Mouse (Mus musculus): ENCODE data around the gene Aldoc.
A peak's percentile ranks its signal among the peaks of the same experiment; 100 is the strongest.
"Not testable (repeated sequence)": the region's sequence is repeated elsewhere in the genome, so short reads cannot be mapped to it uniquely, and the experiment has no call there.

The Aldoc gene

DNA sequence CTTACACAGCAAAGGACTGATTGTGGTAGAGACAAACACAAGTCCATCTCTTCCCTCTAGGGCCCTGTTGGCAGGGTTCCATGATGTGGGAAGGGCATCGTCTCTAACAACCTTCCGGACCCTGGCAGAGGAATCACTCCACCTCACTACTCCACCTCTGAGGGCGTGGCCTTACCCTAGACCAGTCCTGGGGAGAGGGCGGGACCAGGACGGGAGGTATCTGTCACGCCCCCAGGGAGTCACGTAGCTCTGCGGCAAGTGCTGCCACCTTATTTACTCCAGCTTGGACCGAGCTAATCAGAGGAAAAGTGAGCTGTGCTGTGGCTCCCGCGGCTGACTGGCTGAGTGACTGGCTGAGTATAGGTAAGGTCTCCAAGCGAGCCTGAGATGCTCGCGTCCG is at the start of gene Aldoc:
TSS of gene Aldoc (plus strand) at position 109 of the 400 bp plus-strand sequence.
- peak within 1 kb of the TSS; percentile 76 for H3K4me3 ChIP-seq (replicated peaks; ENCODE audit: low read length)
- H3K36me3 ChIP-seq (ENCODE audit: insufficient read depth, low read length): peaks cover 76% of the 10 kb centered on the region
- H3K27me3 ChIP-seq (ENCODE audit: insufficient read depth, low read length): no peaks in the 10 kb centered on the region
- H3K9me3 ChIP-seq (ENCODE audit: low read length): no peaks in the 10 kb centered on the region
- TF ChIP-seq CTCF (conservative IDR thresholded peaks at IDR 0.05; ENCODE audit: low read length) (no peak), POU5F1 (IDR thresholded peaks at IDR 0.05; ENCODE audit: borderline replicate concordance, low read length) (no peak), NANOG (IDR thresholded peaks at IDR 0.05; ENCODE audit: borderline replicate concordance, low read length) (no peak)
- peaks cover 50% of the 10 kb centered on the region for H3K4me1 ChIP-seq (replicated peaks; ENCODE audit: low read depth, low read length)

DNA sequence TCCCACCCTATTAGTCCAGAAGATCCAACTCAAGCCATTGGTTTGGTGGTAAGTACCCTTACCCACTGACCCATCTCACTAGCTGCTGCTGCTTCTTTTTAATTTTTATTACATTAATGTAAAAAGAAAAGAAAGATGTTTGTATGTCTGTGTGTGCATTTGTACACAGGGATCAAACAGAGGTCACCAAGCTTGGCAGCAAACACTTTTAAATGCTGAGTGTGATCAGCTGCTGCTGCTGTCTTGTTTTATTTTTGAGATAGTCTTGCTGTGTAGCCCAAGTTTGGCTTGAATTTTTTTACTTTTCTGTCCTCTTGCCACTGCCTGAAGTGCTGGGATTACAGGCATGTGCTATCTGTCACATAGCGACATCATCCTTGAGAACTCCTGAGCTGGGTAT is 47.2 kb upstream of the Aldoc start:
- TF ChIP-seq CTCF (conservative IDR thresholded peaks at IDR 0.05; ENCODE audit: low read length) (no peak), POU5F1 (IDR thresholded peaks at IDR 0.05; ENCODE audit: borderline replicate concordance, low read length) (no peak), NANOG (IDR thresholded peaks at IDR 0.05; ENCODE audit: borderline replicate concordance, low read length) (no peak)
- H3K36me3 ChIP-seq (ENCODE audit: insufficient read depth, low read length): peaks cover 100% of the 10 kb centered on the region
- H3K9me3 ChIP-seq (ENCODE audit: low read length): no peaks in the 10 kb centered on the region
- no peaks in the 10 kb centered on the region for H3K27me3 ChIP-seq (ENCODE audit: insufficient read depth, low read length)
- peaks cover 10% of the 10 kb centered on the region for H3K4me1 ChIP-seq (replicated peaks; ENCODE audit: low read depth, low read length)
- H3K4me3 ChIP-seq (replicated peaks; ENCODE audit: low read length): no peak overlapping the region

DNA sequence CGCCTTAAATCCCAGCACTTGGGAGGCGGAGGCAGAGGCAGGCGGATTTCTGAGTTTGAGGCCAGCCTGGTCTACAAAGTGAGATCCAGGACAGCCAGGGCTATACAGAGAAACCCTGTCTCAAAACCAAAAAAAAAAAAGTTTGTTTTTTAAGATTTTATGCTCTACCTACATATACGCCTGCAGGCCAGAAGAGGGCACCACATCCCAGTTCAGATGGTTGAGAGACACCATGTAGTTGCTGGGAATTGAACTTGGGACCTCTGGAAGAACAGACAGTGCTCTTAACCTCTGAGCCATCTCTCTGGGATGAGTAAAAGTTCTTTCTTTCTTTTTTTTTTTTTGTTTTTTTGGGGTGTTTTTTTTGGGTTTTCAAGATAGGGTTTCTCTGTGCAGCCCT is 46.6 kb upstream of the Aldoc start:
- TF ChIP-seq CTCF (conservative IDR thresholded peaks at IDR 0.05; ENCODE audit: low read length): peak; percentile 33
- not testable (repeated sequence) for H3K4me1 ChIP-seq (replicated peaks; ENCODE audit: low read depth, low read length); H3K9me3 ChIP-seq (ENCODE audit: low read length); H3K4me3 ChIP-seq (replicated peaks; ENCODE audit: low read length); H3K27me3 ChIP-seq (ENCODE audit: insufficient read depth, low read length)
- H3K36me3 ChIP-seq (ENCODE audit: insufficient read depth, low read length): peaks cover 100% of the 10 kb centered on the region

DNA sequence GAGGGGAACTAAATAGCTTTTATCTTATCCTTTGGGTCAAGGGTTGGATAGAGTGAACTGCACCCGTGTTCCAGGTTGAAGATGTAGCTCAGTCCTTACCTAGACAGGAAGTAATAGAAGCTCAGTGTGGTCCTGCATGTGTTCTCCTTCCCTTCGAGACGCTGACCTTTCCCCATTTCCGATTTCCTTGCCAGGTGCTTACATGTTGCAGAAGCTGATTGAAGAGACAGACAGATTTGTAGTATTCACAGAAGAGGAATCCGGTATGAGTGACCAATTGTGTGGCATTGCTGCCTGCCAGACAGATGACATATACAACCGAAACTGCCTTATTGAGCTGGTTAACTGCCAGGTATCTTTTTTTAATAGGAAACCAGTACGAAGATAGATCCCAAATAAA is 43.9 kb upstream of the Aldoc start:
- H3K4me3 ChIP-seq (replicated peaks; ENCODE audit: low read length): no peak overlapping the region
- H3K9me3 ChIP-seq (ENCODE audit: low read length): no peaks in the 10 kb centered on the region
- H3K36me3 ChIP-seq (ENCODE audit: insufficient read depth, low read length): peaks cover 100% of the 10 kb centered on the region
- no peaks in the 10 kb centered on the region for H3K4me1 ChIP-seq (replicated peaks; ENCODE audit: low read depth, low read length)
- TF ChIP-seq NANOG (IDR thresholded peaks at IDR 0.05; ENCODE audit: borderline replicate concordance, low read length) (no peak), POU5F1 (IDR thresholded peaks at IDR 0.05; ENCODE audit: borderline replicate concordance, low read length) (no peak), CTCF (conservative IDR thresholded peaks at IDR 0.05; ENCODE audit: low read length) (no peak)
- no peaks in the 10 kb centered on the region for H3K27me3 ChIP-seq (ENCODE audit: insufficient read depth, low read length)

DNA sequence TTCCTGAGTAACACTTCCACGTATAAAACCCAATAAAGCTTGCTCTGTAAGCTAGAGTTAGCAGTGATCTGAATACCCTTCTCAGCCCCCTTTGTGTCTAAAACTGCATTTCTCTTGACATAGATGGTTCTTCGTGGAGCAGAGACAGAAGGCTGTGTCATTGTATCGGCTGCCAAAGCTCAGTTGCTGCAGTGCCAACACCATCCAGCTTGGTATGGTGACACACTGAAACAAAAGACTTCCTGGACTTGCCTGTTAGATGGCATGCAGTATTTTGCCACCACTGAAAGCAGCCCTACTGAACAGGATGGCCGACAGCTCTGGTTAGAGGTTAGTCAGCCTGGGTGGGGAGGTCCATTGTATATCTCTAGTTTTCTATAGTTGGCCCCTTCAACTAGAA is 43.2 kb upstream of the Aldoc start:
- Histone ChIP-seq H3K4me1 (replicated peaks; ENCODE audit: low read depth, low read length) (no peaks in the 10 kb centered on the region), H3K9me3 (ENCODE audit: low read length) (no peaks in the 10 kb centered on the region), H3K36me3 (ENCODE audit: insufficient read depth, low read length) (peaks cover 100% of the 10 kb centered on the region), H3K27me3 (ENCODE audit: insufficient read depth, low read length) (no peaks in the 10 kb centered on the region), H3K4me3 (replicated peaks; ENCODE audit: low read length) (no peak overlapping the region)
- TF ChIP-seq NANOG (IDR thresholded peaks at IDR 0.05; ENCODE audit: borderline replicate concordance, low read length) (no peak), CTCF (conservative IDR thresholded peaks at IDR 0.05; ENCODE audit: low read length) (no peak), POU5F1 (IDR thresholded peaks at IDR 0.05; ENCODE audit: borderline replicate concordance, low read length) (no peak)

DNA sequence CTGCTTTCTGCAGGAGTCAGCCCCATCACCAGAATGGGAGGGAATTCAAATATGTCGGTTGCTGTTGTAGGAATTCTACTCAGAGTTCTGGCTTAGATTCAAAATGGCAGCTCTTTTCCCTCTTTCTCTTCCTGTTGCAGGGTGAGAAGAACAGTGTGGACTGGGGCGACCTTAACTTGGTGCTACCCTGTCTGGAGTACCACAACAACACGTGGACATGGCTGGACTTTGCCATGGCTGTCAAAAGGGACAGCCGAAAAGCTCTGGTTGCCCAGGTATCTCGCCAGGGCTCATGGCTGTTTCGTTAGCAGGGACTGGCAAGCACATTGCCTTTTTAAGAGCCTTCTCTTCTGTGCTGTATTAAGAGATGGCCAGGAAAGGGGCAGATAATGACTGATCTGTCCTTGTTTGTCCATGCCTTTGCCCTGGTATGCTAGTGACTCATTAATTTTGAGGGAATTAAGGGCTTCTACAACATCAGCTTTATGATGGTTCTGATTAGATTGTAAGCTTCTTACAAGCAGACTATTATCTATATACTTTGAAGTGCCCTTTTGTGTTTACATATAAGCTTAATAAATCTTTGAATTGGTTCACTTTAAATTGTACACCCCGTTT is 33.5 kb upstream of the Aldoc start:
- Histone ChIP-seq H3K9me3 (ENCODE audit: low read length) (no peaks in the 10 kb centered on the region), H3K4me3 (replicated peaks; ENCODE audit: low read length) (no peak overlapping the region), H3K36me3 (ENCODE audit: insufficient read depth, low read length) (peaks cover 95% of the 10 kb centered on the region), H3K4me1 (replicated peaks; ENCODE audit: low read depth, low read length) (no peaks in the 10 kb centered on the region), H3K27me3 (ENCODE audit: insufficient read depth, low read length) (no peaks in the 10 kb centered on the region)
- TF ChIP-seq NANOG (IDR thresholded peaks at IDR 0.05; ENCODE audit: borderline replicate concordance, low read length): no peak
- no peak for TF ChIP-seq POU5F1 (IDR thresholded peaks at IDR 0.05; ENCODE audit: borderline replicate concordance, low read length)

DNA sequence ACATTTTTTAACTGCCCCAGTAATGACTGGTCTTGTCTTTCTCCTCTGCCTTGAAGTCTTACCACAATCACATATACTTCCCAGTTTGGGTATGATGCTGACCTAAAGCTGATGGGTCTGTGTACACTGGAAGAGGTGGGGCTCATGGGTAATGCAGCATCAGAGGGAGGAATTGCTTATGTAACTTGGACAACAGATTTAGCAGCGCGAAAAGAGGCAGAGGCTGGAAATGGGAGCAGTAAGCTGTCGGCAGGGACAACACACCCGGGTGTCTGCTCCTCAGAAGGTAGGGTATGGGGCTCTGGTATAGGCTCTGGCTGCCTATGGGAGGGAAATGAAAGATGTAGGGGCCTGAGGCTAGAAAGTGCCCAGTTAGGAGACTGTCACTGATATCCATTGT is 32.1 kb upstream of the Aldoc start, which contains the start of gene BC030499:
TSS of gene BC030499 (plus strand) at position 188 of the 400 bp plus-strand sequence.
- Histone ChIP-seq H3K4me3 (replicated peaks; ENCODE audit: low read length) (no peak within 1 kb of the TSS), H3K9me3 (ENCODE audit: low read length) (no peaks in the 10 kb centered on the region), H3K4me1 (replicated peaks; ENCODE audit: low read depth, low read length) (no peaks in the 10 kb centered on the region), H3K27me3 (ENCODE audit: insufficient read depth, low read length) (no peaks in the 10 kb centered on the region), H3K36me3 (ENCODE audit: insufficient read depth, low read length) (peaks cover 81% of the 10 kb centered on the region)
- no peak for TF ChIP-seq CTCF (conservative IDR thresholded peaks at IDR 0.05; ENCODE audit: low read length)
- TF ChIP-seq POU5F1 (IDR thresholded peaks at IDR 0.05; ENCODE audit: borderline replicate concordance, low read length): no peak
- TF ChIP-seq NANOG (IDR thresholded peaks at IDR 0.05; ENCODE audit: borderline replicate concordance, low read length): no peak

DNA sequence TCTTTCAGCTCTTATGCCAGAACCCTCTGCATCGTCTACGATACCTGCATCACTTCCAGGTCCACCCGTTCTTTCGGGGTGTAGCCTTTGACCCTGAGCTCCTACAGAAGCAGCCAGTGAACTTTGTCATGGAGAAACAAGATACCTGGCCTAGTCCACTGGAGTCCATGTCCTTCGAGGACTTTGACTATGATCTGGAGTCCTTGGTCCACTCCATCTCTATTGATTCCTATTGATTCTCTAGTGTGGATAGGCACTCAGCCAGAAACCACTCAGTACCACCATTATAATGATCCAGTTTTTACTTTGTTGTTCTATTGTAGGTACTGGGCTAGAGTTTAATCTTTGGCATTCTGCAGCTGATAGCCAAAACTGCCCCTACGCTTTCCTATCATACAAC is 28.2 kb upstream of the Aldoc start:
- Histone ChIP-seq H3K4me1 (replicated peaks; ENCODE audit: low read depth, low read length) (no peaks in the 10 kb centered on the region), H3K27me3 (ENCODE audit: insufficient read depth, low read length) (no peaks in the 10 kb centered on the region), H3K36me3 (ENCODE audit: insufficient read depth, low read length) (peaks cover 41% of the 10 kb centered on the region), H3K4me3 (replicated peaks; ENCODE audit: low read length) (no peak overlapping the region), H3K9me3 (ENCODE audit: low read length) (no peaks in the 10 kb centered on the region)
- TF ChIP-seq CTCF (conservative IDR thresholded peaks at IDR 0.05; ENCODE audit: low read length): no peak

DNA sequence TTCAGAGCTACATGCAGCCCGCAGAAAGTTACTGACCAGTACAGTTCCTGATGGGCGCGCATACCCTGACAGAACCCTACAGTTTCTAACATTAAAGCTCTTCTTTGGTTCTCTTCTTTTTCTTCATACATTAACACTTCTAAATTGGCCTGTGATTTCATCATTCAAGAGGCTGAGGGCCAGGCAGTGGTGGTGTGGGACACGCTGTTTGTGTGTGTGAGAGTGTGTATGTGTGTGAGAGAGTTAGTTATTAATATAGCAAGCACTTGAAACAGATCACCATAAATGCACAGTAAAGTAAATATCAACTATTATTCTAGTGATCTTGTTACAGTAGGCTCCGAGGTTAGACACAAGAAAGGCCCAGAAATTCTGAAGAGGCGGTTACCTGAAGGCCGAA is 21.9 kb upstream of the Aldoc start:
- no peaks in the 10 kb centered on the region for H3K27me3 ChIP-seq (ENCODE audit: insufficient read depth, low read length)
- peaks cover 29% of the 10 kb centered on the region for H3K36me3 ChIP-seq (ENCODE audit: insufficient read depth, low read length)
- H3K9me3 ChIP-seq (ENCODE audit: low read length): no peaks in the 10 kb centered on the region
- peak overlapping the region; percentile 90 for H3K4me3 ChIP-seq (replicated peaks; ENCODE audit: low read length)
- H3K4me1 ChIP-seq (replicated peaks; ENCODE audit: low read depth, low read length): peaks cover 33% of the 10 kb centered on the region
- no peak for TF ChIP-seq CTCF (conservative IDR thresholded peaks at IDR 0.05; ENCODE audit: low read length)
- no peak for TF ChIP-seq NANOG (IDR thresholded peaks at IDR 0.05; ENCODE audit: borderline replicate concordance, low read length)
- no peak for TF ChIP-seq POU5F1 (IDR thresholded peaks at IDR 0.05; ENCODE audit: borderline replicate concordance, low read length)

Data from E14TG2a.4 (cell line).